Mouse (Mus musculus) ES-E14 (cell line): Measurements from ENCODE around the gene Itpr2.

Experiments
- CHD2 ChIP-seq: IDR thresholded peaks from 2 replicates; pipeline ENCODE4 v1.6.1; 2014; ENCODE audit warnings: mild to moderate bottlenecking, low read depth, low read length, inconsistent platforms
- MAFK ChIP-seq: IDR thresholded peaks from 2 replicates; pipeline ENCODE4 v1.6.1; 2014; ENCODE audit warnings: mild to moderate bottlenecking, low read depth, low read length, inconsistent platforms; ENCODE audit not compliant: insufficient read depth

DNA sequence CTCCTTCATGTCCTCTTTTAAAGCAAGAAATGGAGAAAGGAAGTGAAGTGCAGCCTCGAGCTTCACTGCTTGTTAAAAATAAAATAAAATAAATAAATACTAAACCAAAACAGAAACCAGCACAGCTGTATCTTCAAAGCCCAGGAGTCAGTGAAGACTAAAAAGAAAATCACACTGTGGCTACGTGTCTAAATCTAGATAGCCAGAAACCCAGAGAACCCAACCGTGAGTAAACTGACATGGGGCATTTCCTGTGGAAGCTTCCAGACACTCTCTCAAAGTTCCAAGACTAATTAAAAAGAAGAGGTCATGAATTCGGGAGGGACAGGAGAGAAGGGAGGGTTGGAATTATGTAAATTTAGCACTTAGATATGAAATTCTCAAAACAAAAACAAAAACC lies 15.9 kb downstream of the Itpr2 start:
- TF ChIP-seq MAFK: no peak
- TF ChIP-seq CHD2: no peak
